Mouse (Mus musculus) liver, postnatal 0 days (tissue): ENCODE measurements around the gene Apba3.

Experiments
- CTCF ChIP-seq: sonication (generic); IDR thresholded peaks from 2 replicates; pipeline ENCODE4 v1.5.1; 2016; ENCODE audit warnings: antibody characterized with exemption, low read depth
- EP300 ChIP-seq: IDR thresholded peaks from 2 replicates; pipeline ENCODE4 v1.6.1; 2016; ENCODE audit warnings: antibody characterized with exemption, low read depth, mild to moderate bottlenecking

- TF ChIP-seq CTCF (no peak), EP300 (no peak)
Observed at GRCm38 (mm10) chr10:81313581-81313980, 46.8 kb downstream of the Apba3 start.
